Mouse (Mus musculus) lung, adult 2 months (tissue): ENCODE measurements around the gene Grm8. TPM values are rescaled to one million over a fixed set of nuclear protein-coding genes. Genes with fewer than 3 reads are reported as not detected.
A peak's percentile ranks its signal among the peaks of the same experiment; 100 is the strongest.

ENCODE experiments used
- DNase-seq: peaks from one replicate; pipeline ENCODE4 v3.0.0; 2022
- H3K4me1 ChIP-seq: fragments of 200-500 bp; 2 replicates; pipeline ENCODE4 v1.6.1; 2011; ENCODE audit warnings: low read length; ENCODE audit not compliant: control insufficient read depth, insufficient read depth
- H3K4me3 ChIP-seq: fragments of 200-500 bp; replicated peaks from 2 replicates; pipeline ENCODE3; 2011; ENCODE audit warnings: low read depth, mild to moderate bottlenecking, control low read depth, low read length; ENCODE audit errors: extremely low read depth
- CTCF ChIP-seq: fragments of 200-500 bp; IDR thresholded peaks from 2 replicates; pipeline ENCODE4 v1.5.1; 2011; ENCODE audit warnings: mild to moderate bottlenecking, low read length, control low read depth; ENCODE audit not compliant: insufficient read depth
- POLR2A ChIP-seq: fragments of 200-500 bp; IDR thresholded peaks from 2 replicates; pipeline ENCODE4 v1.6.1; 2011; ENCODE audit warnings: low read depth, mild to moderate bottlenecking, control low read depth, low read length, borderline replicate concordance; ENCODE audit errors: extremely low read depth
- WGBS: fragments of 180-500 bp; shearing (Covaris S2); methylation state at CpG from one replicate; pipeline ENCODE4 v1.1.7; 2018; 5-methylcytosine and 5-hydroxymethylcytosine counted together
- polyA plus RNA-seq: library from polyadenylated mRNA; depleted of rRNA; stranded (reverse); fragments of >200 nt; gene quantifications from 2 replicates; pipeline ENCODE4 v1.2.3, GENCODE M21; 2012

Grm8 gene
- polyA plus RNA-seq, 1 experiment, result not detected

- no peak overlapping the region for H3K4me3 ChIP-seq
- no peaks in the 10 kb centered on the region for H3K4me1 ChIP-seq
- WGBS, result 35% methylated on average over 5 of the region's 5 CpGs
- DNase-seq, result no peak
- TF ChIP-seq CTCF, result no peak
- no peak for TF ChIP-seq POLR2A
Measured at GRCm38 (mm10) chr6:27745693-27746451, 389.1 kb downstream of the Grm8 start.

GRCm38 (mm10) chr6:27689382-27689781 lies 445.6 kb downstream of the Grm8 start:
- no peak for DNase-seq
- no peaks in the 10 kb centered on the region for H3K4me1 ChIP-seq
- 68% methylated on average over 3 of the region's 3 CpGs for WGBS
- no peak overlapping the region for H3K4me3 ChIP-seq
- TF ChIP-seq CTCF (no peak), POLR2A (no peak)

GRCm38 (mm10) chr6:27661747-27662435 lies 473.1 kb downstream of the Grm8 start:
- TF ChIP-seq POLR2A (no peak), CTCF (no peak)
- 29% methylated on average over 6 of the region's 6 CpGs for WGBS
- DNase-seq, result no peak
- H3K4me1 ChIP-seq, result no peaks in the 10 kb centered on the region
- no peak overlapping the region for H3K4me3 ChIP-seq

- H3K4me3 ChIP-seq, result no peak overlapping the region
- TF ChIP-seq CTCF (0 out of 2 replicates have a peak, but pooled peaks have one; percentile 12), POLR2A (no peak)
- no peaks in the 10 kb centered on the region for H3K4me1 ChIP-seq
- no peak for DNase-seq
- WGBS, result 56% methylated on average over 1 of the region's 1 CpGs
Measured at GRCm38 (mm10) chr6:27657520-27657919, 477.5 kb downstream of the Grm8 start.

- no peak for DNase-seq
- 44% methylated on average over 1 of the region's 1 CpGs for WGBS
- Histone ChIP-seq H3K4me1 (no peaks in the 10 kb centered on the region), H3K4me3 (no peak overlapping the region)
- TF ChIP-seq POLR2A (no peak), CTCF (no peak)
Measured at GRCm38 (mm10) chr6:27646503-27646902, 488.5 kb downstream of the Grm8 start.

- Histone ChIP-seq H3K4me1 (no peaks in the 10 kb centered on the region), H3K4me3 (no peak overlapping the region)
- DNase-seq, result no peak
- TF ChIP-seq CTCF (no peak), POLR2A (no peak)
- WGBS, result 33% methylated on average over 5 of the region's 5 CpGs
Measured at GRCm38 (mm10) chr6:27645054-27645453, 489.9 kb downstream of the Grm8 start.

- no peak for TF ChIP-seq POLR2A
- no peak overlapping the region for H3K4me3 ChIP-seq
- no peaks in the 10 kb centered on the region for H3K4me1 ChIP-seq
- DNase-seq, result no peak
- WGBS, result 71% methylated on average over 3 of the region's 3 CpGs
Measured at GRCm38 (mm10) chr6:27635898-27636297, 499.1 kb downstream of the Grm8 start.

- TF ChIP-seq CTCF, result no peak
- TF ChIP-seq POLR2A, result no peak
- 73% methylated on average over 4 of the region's 4 CpGs for WGBS
- no peak for DNase-seq
- no peak overlapping the region for H3K4me3 ChIP-seq
- H3K4me1 ChIP-seq, result no peaks in the 10 kb centered on the region
Measured at GRCm38 (mm10) chr6:27617472-27617871, 517.5 kb downstream of the Grm8 start.

GRCm38 (mm10) chr6:27580485-27580884 lies 554.5 kb downstream of the Grm8 start:
- no peak overlapping the region for H3K4me3 ChIP-seq
- 77% methylated on average over 2 of the region's 2 CpGs for WGBS
- no peak for TF ChIP-seq CTCF
- no peaks in the 10 kb centered on the region for H3K4me1 ChIP-seq
- no peak for DNase-seq

GRCm38 (mm10) chr6:27545516-27545915 lies 589.5 kb downstream of the Grm8 start:
- H3K4me3 ChIP-seq, result no peak overlapping the region
- TF ChIP-seq CTCF (no peak), POLR2A (no peak)
- H3K4me1 ChIP-seq, result no peaks in the 10 kb centered on the region
- 64% methylated on average over 6 of the region's 6 CpGs for WGBS
- DNase-seq, result no peak

GRCm38 (mm10) chr6:27517620-27518019 lies 617.4 kb downstream of the Grm8 start:
- H3K4me3 ChIP-seq, result no peak overlapping the region
- DNase-seq, result no peak
- 50% methylated on average over 1 of the region's 1 CpGs for WGBS
- no peak for TF ChIP-seq POLR2A
- TF ChIP-seq CTCF, result no peak
- H3K4me1 ChIP-seq, result no peaks in the 10 kb centered on the region
